ENCODE assay signal across 9 mouse cellular contexts in genomic region chr2:77171444-77172240, GRCm38 (mm10). TPM values are rescaled to one million over a fixed set of nuclear protein-coding genes. Genes with fewer than 3 reads are reported as not detected.
DNase-seq lines count a peak whose midpoint lies in the region; ATAC-seq and TF ChIP-seq lines count a peak whose summit lies in the region.
"Had no signal": no experiment of that assay in that cellular context is flagged by ENCODE, and none has a peak within 500 bp of the region (broad histone marks: within the 10 kb centered on the region; RNA-seq: fewer than 3 reads in every experiment).

No protein-coding gene starts in this region.

- no peak for TF ChIP-seq EP300 in heart, adult 2 months (IDR thresholded peaks at IDR 0.05; ENCODE audit: insufficient read depth, low read depth, low read length)

- H3K79me2 ChIP-seq in C2C12 (ENCODE audit: control insufficient read depth, insufficient read depth): no peaks in the 10 kb centered on the region
- H3K79me2 ChIP-seq in heart, adult 2 months (replicated peaks; ENCODE audit: control insufficient read depth, insufficient read depth, low read length): no peaks in the 10 kb centered on the region

- intact Hi-C loops in heart, adult 2 months (cut with DNase I): no loop called here

- TF ChIP-seq CTCF in C2C12 (IDR thresholded peaks at IDR 0.05; ENCODE audit: control insufficient read depth, insufficient read depth, insufficient read length): no peak
- no peak for TF ChIP-seq CTCF in heart, adult 2 months (IDR thresholded peaks at IDR 0.05)

- H3K9ac ChIP-seq in heart, adult 2 months (ENCODE audit: low read depth, low read length): peak overlapping the region; percentile 27
- no peak overlapping the region for H3K9ac ChIP-seq in limb, embryonic 15.5 days
- no peak overlapping the region for H3K9ac ChIP-seq in midbrain, embryonic 16.5 days (ENCODE audit: low read depth, low read length)

- TF ChIP-seq POLR2A in heart, adult 2 months (IDR thresholded peaks at IDR 0.05; ENCODE audit: insufficient read depth, low read depth, low read length): 0 out of 2 replicates have a peak, but pooled peaks have one; percentile 11

- H3ac ChIP-seq in C2C12 (ENCODE audit: control insufficient read depth, insufficient read length, low read depth): no peak overlapping the region

- 0 out of 2 replicates have a peak overlapping the region, but pooled peaks have one; percentile 13 for H3K27ac ChIP-seq in brown adipose tissue, adult 24 weeks (replicated peaks; ENCODE audit: low read depth, low read length)
- peak overlapping the region; percentile 93 for H3K27ac ChIP-seq in heart, adult 2 months
- H3K27ac ChIP-seq in limb, embryonic 15.5 days: peak overlapping the region; percentile 44; the same call in 1 of the 2 replicates
- H3K27ac ChIP-seq in midbrain, embryonic 16.5 days (ENCODE audit: low read length): peak overlapping the region; percentile 45
- H3K27ac ChIP-seq: macrophage had no signal

- H3K4me1 ChIP-seq in brown adipose tissue, adult 24 weeks (ENCODE audit: control insufficient read depth, insufficient read depth, insufficient read length, low read length): peaks cover 7% of the 10 kb centered on the region; the same call in 1 of the 2 replicates
- peaks cover 12% of the 10 kb centered on the region for H3K4me1 ChIP-seq in heart, adult 2 months (ENCODE audit: control insufficient read depth, insufficient read depth, low read length)
- peaks cover 24% of the 10 kb centered on the region for H3K4me1 ChIP-seq in limb, embryonic 15.5 days
- H3K4me1 ChIP-seq in midbrain, embryonic 16.5 days (ENCODE audit: control insufficient read depth, insufficient read depth, low read length): peaks cover 37% of the 10 kb centered on the region

- peak overlapping the region; percentile 24; the same call in 1 of the 2 replicates for H3K4me2 ChIP-seq in limb, embryonic 15.5 days
- peak overlapping the region; percentile 47 for H3K4me2 ChIP-seq in midbrain, embryonic 16.5 days (ENCODE audit: low read length)

- no peaks in the 10 kb centered on the region for H3K79me3 ChIP-seq in C2C12 (ENCODE audit: low read depth)

- DNase-seq in heart, adult 2 months: peak; percentile 50 to 54
- DNase-seq in kidney, adult 18-20 months: peak; percentile 84
- no peak for DNase-seq in cerebellum, adult 9-11 months

- no peaks in the 10 kb centered on the region for H3K9me3 ChIP-seq in limb, embryonic 15.5 days
- H3K9me3 ChIP-seq in midbrain, embryonic 16.5 days (replicated peaks; ENCODE audit: control insufficient read depth, low read length, poor library complexity, severe bottlenecking): no peaks in the 10 kb centered on the region

- ATAC-seq in limb, embryonic 15.5 days (ENCODE audit: insufficient number of reproducible peaks, low FRiP score, low TSS enrichment, low read depth): peak; percentile 35; the same call in 1 of the 2 replicates
- peak; percentile 72 for ATAC-seq in midbrain, embryonic 16.5 days
- ATAC-seq in inflammation-experienced regulatory T-cells, adult 6 months: no peak

- no peaks in the 10 kb centered on the region for H3K36me3 ChIP-seq in C2C12 (ENCODE audit: control insufficient read depth, insufficient read depth)
- H3K36me3 ChIP-seq in heart, adult 2 months (ENCODE audit: control insufficient read depth, insufficient read depth, low read length): peaks cover 8% of the 10 kb centered on the region
- H3K36me3 ChIP-seq in limb, embryonic 15.5 days: no peaks in the 10 kb centered on the region
- H3K36me3 ChIP-seq in midbrain, embryonic 16.5 days (ENCODE audit: control insufficient read depth, insufficient read depth, low read length): no peaks in the 10 kb centered on the region

- H3K4me3 ChIP-seq in C2C12 (ENCODE audit: insufficient read depth, poor library complexity, severe bottlenecking): no peak overlapping the region
- H3K4me3 ChIP-seq in brown adipose tissue, adult 24 weeks (ENCODE audit: insufficient read depth, low read depth, low read length): peak overlapping the region; percentile 2; the same call in 1 of the 2 replicates
- H3K4me3 ChIP-seq in heart, adult 2 months: peak overlapping the region; percentile 28
- no peak overlapping the region; the same call in 1 of the 2 replicates for H3K4me3 ChIP-seq in limb, embryonic 15.5 days
- no peak overlapping the region for H3K4me3 ChIP-seq in midbrain, embryonic 16.5 days (ENCODE audit: low read depth, low read length)

- no peaks in the 10 kb centered on the region for H3K27me3 ChIP-seq in C2C12 (ENCODE audit: control insufficient read depth, insufficient read depth, insufficient read length)
- H3K27me3 ChIP-seq in heart, adult 2 months (ENCODE audit: control insufficient read depth, insufficient read depth, low read length): no peaks in the 10 kb centered on the region
- no peaks in the 10 kb centered on the region for H3K27me3 ChIP-seq in limb, embryonic 15.5 days
- no peaks in the 10 kb centered on the region; the same call in 1 of the 2 replicates for H3K27me3 ChIP-seq in midbrain, embryonic 16.5 days (ENCODE audit: control insufficient read depth, insufficient read depth, low read depth, low read length)

- WGBS in heart, adult 2 months: 26% methylated on average over 23 of the region's 23 CpGs
- 38% methylated on average over 23 of the region's 23 CpGs for WGBS in limb, embryonic 15.5 days
- WGBS in midbrain, embryonic 16.5 days: 25% methylated on average over 23 of the region's 23 CpGs

TF ChIP-seq in C2C12, 6 proteins besides CTCF, POLR2A, EP300 and RAD21:
- TF ChIP-seq CEBPB (IDR thresholded peaks at IDR 0.05; ENCODE audit: low read depth): no peak
- TF ChIP-seq MAX (IDR thresholded peaks at IDR 0.05): no peak
- TF ChIP-seq FOSL1 (IDR thresholded peaks at IDR 0.05; ENCODE audit: insufficient read depth, low read length, poor library complexity, severe bottlenecking): no peak
- no peak for TF ChIP-seq MYOG (IDR thresholded peaks at IDR 0.05; ENCODE audit: control insufficient read depth, extremely low read depth, insufficient read length)
- TF ChIP-seq USF1 (IDR thresholded peaks at IDR 0.05; ENCODE audit: low read depth): no peak
- peak; percentile 82 for TF ChIP-seq MYOD1 (IDR thresholded peaks at IDR 0.05; ENCODE audit: control insufficient read depth, insufficient read length, low read depth)
TF ChIP-seq in C2C12: peak in this region for 1.

RNA-seq across cellular contexts. Expression of gene Ccdc141, which starts 1.2 kb away (rescaled TPM):
- polyA plus RNA-seq in C2C12 (2012; fragmentation: generic; extraction: Trizol): 0.77 TPM
- 1.2 and 1.7 TPM in 2 replicates for polyA plus RNA-seq in brown adipose tissue, adult 24 weeks (2012; ENCODE audit: insufficient read depth, insufficient read length, missing spikeins)
- total RNA-seq in heart, adult 2 months (2021): 100 to 1,000 TPM; 182 to 189 TPM
- 35.6 and 50.8 TPM in 2 replicates for polyA plus RNA-seq in heart, adult 2 months (2012; rRNA removed)
- 15.9 and 24.5 TPM in 2 replicates for polyA plus RNA-seq in limb, embryonic 15.5 days (2015; fragmentation: Nextera tagmentation; extraction: Ambion mirVana)
- polyA plus RNA-seq in midbrain, embryonic 16.5 days (2015; fragmentation: Nextera tagmentation; extraction: Ambion mirVana): 7.1 and 8.5 TPM in 2 replicates
- 1 to 10 TPM; 1.1 to 2.9 (median 1.1) TPM for polyA plus RNA-seq in inflammation-experienced regulatory T-cells, adult 6 months (2017; shearing (Covaris generic))

Comparison
In these comparisons a context has a peak if more than half of its experiments do, and no peak if none do; other contexts are left out.
1. H3K4me3 ChIP-seq: peak in brown adipose tissue, adult 24 weeks (single experiment) and heart, adult 2 months (single experiment); none in C2C12 (single experiment), limb, embryonic 15.5 days (single experiment) and midbrain, embryonic 16.5 days (single experiment).
2. H3K27ac ChIP-seq: peak in every context shown above with its lines; median percentile 93 in heart, adult 2 months; 45 in midbrain, embryonic 16.5 days; 44 in limb, embryonic 15.5 days; 13 in brown adipose tissue, adult 24 weeks.